Mouse (Mus musculus) C2C12 (cell line): ENCODE data around the gene Tpo. TPM values are rescaled to one million over a fixed set of nuclear protein-coding genes. Genes with fewer than 3 reads are reported as not detected.

Source experiments
- H3K27me3 ChIP-seq: one replicate; pipeline ENCODE4 v1.6.1; 2011; ENCODE audit not compliant: control insufficient read depth, insufficient read depth, insufficient read length
- H3K36me3 ChIP-seq: one replicate; pipeline ENCODE4 v1.6.1; 2011; ENCODE audit not compliant: control insufficient read depth, insufficient read depth
- H3K4me3 ChIP-seq: one replicate; pipeline ENCODE4 v1.5.1; 2011; ENCODE audit warnings: mild to moderate bottlenecking, control low read depth; ENCODE audit not compliant: poor library complexity, insufficient read depth, severe bottlenecking
- H3K79me2 ChIP-seq: one replicate; pipeline ENCODE4 v1.6.1; 2011; ENCODE audit not compliant: control insufficient read depth, insufficient read depth
- H3K79me3 ChIP-seq: one replicate; pipeline ENCODE4 v1.6.1; 2011; ENCODE audit warnings: low read depth, control low read depth
- H3ac ChIP-seq: one replicate; pipeline ENCODE3; 2011; ENCODE audit warnings: low read depth; ENCODE audit not compliant: control insufficient read depth, insufficient read length
- CEBPB ChIP-seq: IDR thresholded peaks from one replicate; pipeline ENCODE4 v1.6.1; 2011; ENCODE audit warnings: low read depth, mild to moderate bottlenecking, control low read depth, moderate library complexity
- CTCF ChIP-seq: IDR thresholded peaks from one replicate; pipeline ENCODE4 v1.5.1; 2011; ENCODE audit not compliant: control insufficient read depth, insufficient read depth, insufficient read length
- FOSL1 ChIP-seq: IDR thresholded peaks from one replicate; pipeline ENCODE4 v1.8.0; 2011; ENCODE audit warnings: mild to moderate bottlenecking, low read length; ENCODE audit not compliant: poor library complexity, insufficient read depth, severe bottlenecking
- MAX ChIP-seq: IDR thresholded peaks from one replicate; pipeline ENCODE4 v1.6.1; 2011; ENCODE audit warnings: mild to moderate bottlenecking, control low read depth
- MYOD1 ChIP-seq: IDR thresholded peaks from one replicate; pipeline ENCODE4 v1.6.1; 2011; ENCODE audit warnings: low read depth; ENCODE audit not compliant: control insufficient read depth, insufficient read length
- MYOG ChIP-seq: IDR thresholded peaks from one replicate; pipeline ENCODE4 v1.6.1; 2011; ENCODE audit not compliant: control insufficient read depth, insufficient read length; ENCODE audit errors: extremely low read depth
- USF1 ChIP-seq: IDR thresholded peaks from one replicate; pipeline ENCODE4 v1.6.1; 2011; ENCODE audit warnings: low read depth, mild to moderate bottlenecking, control low read depth, moderate library complexity
- polyA plus RNA-seq: library from polyadenylated mRNA; unstranded; fragments of >200 nt; fragmentation: generic; extraction: Trizol; gene quantifications from one replicate; pipeline ENCODE4 v1.2.1, GENCODE M21; 2012; ENCODE audit warnings: missing spikeins

Tpo gene
- polyA plus RNA-seq, 1 experiment, result not detected

DNA sequence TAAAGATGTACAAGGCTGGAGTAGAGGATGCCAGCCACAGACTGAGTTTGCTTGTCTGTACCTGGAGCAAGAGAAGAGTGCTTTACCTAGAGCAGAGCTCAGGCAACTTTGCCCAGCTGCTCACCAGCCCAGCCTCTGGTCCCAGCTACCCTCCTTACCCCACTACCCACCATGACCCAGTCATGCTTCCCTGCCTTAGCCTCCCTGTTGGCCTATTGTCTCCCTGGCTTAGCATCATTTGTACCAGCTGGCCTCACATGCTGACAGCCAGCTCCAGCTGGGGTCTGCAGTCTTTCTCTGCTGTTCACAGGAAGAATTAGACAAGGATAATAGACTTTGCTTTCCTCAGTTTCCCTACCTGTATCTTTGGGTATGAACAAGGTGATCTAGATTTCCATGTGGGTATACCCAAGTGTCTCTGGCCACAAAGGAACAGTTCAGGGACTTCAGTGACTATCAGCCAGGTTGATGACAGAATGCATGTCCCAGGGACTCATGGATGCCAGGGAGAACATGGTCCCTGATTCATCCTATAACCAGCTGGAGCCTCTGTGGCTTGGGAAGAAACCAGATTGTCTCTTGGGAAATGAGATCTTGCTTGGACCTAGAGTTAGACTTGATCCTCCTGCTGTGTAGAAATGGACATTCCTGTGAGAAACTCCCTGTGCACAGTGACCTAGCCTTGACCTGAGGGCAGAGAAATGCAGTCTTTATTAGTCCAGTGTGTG is 96.4 kb downstream of the Tpo start:
- H3ac ChIP-seq, result no peak overlapping the region
- no peaks in the 10 kb centered on the region for H3K27me3 ChIP-seq
- no peak overlapping the region for H3K4me3 ChIP-seq
- H3K79me3 ChIP-seq, result no peaks in the 10 kb centered on the region
- no peaks in the 10 kb centered on the region for H3K79me2 ChIP-seq
- H3K36me3 ChIP-seq, result no peaks in the 10 kb centered on the region
- TF ChIP-seq MAX (peak; percentile 18), FOSL1 (no peak), CTCF (no peak), CEBPB (no peak), MYOG (no peak), MYOD1 (no peak), USF1 (no peak)

DNA sequence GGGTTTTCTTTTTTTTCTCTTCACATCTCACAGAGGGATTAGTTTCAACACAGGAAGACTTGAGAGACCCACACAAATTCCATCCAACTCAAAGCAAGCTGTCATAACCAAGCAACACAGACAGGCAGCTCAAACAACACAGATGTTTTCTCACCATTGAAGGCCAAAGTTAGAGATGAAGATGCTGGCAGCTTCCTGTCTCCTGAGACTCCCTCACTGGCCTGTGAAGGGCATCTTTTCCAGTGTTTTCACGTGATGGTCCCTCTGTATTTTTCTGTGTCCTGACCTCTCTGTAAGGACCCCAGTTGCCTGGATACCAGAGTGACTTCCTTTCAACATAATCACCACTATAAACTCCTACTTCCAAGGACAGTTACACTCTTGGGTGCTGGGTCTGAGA is 97.0 kb downstream of the Tpo start:
- Histone ChIP-seq H3K36me3 (no peaks in the 10 kb centered on the region), H3K79me3 (no peaks in the 10 kb centered on the region), H3K4me3 (no peak overlapping the region), H3K79me2 (no peaks in the 10 kb centered on the region), H3K27me3 (no peaks in the 10 kb centered on the region), H3ac (no peak overlapping the region)
- TF ChIP-seq MYOD1 (no peak), CEBPB (no peak), MAX (no peak), CTCF (no peak), USF1 (no peak), FOSL1 (no peak), MYOG (no peak)

DNA sequence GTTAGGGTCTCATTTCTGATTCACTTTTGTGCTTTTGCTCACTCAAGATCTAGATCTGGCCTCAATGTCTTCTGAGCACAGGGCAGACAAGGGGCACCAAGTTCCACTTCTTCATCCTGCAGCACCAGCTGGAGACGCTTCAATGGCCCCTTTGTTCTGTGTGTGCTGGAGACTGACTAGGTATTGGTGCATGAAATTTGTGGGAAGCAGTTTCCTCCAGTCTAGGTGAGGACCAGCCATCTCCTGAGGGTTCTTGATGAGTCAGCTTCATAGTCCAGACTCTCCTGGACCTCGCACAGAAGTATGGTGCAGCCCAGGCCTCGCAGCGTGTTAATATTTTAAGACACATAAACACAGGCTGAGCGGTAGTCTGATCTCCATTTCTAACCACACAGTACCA is 97.7 kb downstream of the Tpo start:
- no peak overlapping the region for H3ac ChIP-seq
- no peaks in the 10 kb centered on the region for H3K36me3 ChIP-seq
- no peaks in the 10 kb centered on the region for H3K79me3 ChIP-seq
- H3K27me3 ChIP-seq, result no peaks in the 10 kb centered on the region
- TF ChIP-seq MYOD1, result no peak
- TF ChIP-seq MYOG, result no peak
- no peak for TF ChIP-seq CEBPB
- no peak for TF ChIP-seq MAX
- TF ChIP-seq USF1, result no peak
- no peak for TF ChIP-seq CTCF
- no peak for TF ChIP-seq FOSL1
- no peaks in the 10 kb centered on the region for H3K79me2 ChIP-seq
- no peak overlapping the region for H3K4me3 ChIP-seq

DNA sequence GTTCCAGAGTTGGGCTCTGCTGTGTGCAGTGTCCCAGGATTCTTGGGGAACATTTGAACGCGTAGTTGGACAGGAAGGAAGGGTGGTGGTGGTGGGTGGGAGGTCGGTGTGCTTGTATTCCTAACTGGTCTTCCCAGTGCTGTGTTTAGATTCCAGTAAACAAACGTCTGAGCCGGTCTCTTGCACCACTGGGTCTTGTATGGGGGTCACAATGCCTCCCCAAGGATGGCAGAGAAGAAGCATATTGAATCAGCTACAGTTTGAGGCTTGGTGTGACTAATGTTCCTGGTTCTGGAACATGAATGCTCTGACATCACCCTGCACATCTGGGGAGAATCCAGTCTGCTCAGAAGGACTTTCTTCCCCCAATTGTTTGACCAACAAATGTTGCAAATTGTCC is 101.9 kb downstream of the Tpo start:
- no peaks in the 10 kb centered on the region for H3K27me3 ChIP-seq
- H3K4me3 ChIP-seq, result no peak overlapping the region
- no peaks in the 10 kb centered on the region for H3K79me2 ChIP-seq
- no peak overlapping the region for H3ac ChIP-seq
- no peaks in the 10 kb centered on the region for H3K79me3 ChIP-seq
- no peaks in the 10 kb centered on the region for H3K36me3 ChIP-seq
- TF ChIP-seq MYOD1 (no peak), CEBPB (no peak), CTCF (no peak), MAX (no peak), USF1 (no peak), FOSL1 (no peak), MYOG (no peak)

DNA sequence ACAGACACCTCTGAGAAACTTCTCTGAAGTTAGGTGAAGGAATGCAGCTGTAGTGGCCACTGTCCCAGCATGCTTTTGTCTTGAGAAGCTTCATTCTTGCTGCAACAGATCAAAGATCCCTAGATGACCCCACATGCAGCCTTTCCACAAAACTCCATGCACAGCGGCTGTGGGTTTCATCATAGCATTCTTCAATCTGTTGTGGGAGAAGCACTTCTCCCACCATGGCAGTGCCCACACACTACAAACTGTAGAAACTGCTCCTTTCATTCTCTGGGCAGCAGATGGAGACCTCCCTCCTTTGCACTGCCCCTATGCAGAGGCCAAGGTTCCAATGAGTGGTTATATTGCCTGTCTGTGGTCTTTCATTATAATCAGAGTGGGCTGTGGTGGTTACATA is 103.3 kb downstream of the Tpo start:
- Histone ChIP-seq H3K4me3 (no peak overlapping the region), H3K27me3 (no peaks in the 10 kb centered on the region), H3ac (no peak overlapping the region), H3K79me3 (no peaks in the 10 kb centered on the region), H3K79me2 (no peaks in the 10 kb centered on the region), H3K36me3 (no peaks in the 10 kb centered on the region)
- no peak for TF ChIP-seq MYOG

DNA sequence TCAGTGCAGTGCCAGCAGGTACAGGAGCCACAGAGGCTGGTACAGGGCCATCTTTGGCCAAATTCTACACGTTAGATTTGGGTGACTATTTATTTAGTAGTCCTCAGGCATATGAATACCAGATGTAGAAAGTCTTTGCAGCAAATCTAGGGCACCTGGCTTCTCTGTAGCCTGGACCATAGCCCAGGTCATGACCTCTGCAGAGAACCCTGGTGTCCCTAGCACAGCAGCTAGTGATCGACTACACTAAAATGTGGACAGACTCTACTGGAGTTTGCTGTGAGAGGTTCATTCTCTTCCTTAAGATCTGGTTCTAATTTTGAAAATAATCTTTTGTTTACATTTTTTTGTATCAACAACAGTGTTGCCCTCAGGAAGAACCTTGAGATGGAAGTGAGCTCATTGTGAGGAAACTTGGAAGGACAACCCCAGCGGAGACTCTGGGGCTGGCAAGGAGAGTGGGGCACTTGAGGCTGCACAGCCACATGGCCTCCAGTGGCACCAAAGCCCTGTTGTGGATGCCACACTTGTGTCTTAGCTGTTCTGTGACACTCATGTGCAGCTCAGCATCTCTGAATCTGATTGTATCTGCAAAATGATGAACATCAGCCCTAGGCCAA is 104.6 kb downstream of the Tpo start:
- no peak overlapping the region for H3K4me3 ChIP-seq
- no peaks in the 10 kb centered on the region for H3K36me3 ChIP-seq
- no peaks in the 10 kb centered on the region for H3K79me3 ChIP-seq
- H3ac ChIP-seq, result no peak overlapping the region
- no peak for TF ChIP-seq FOSL1
- no peak for TF ChIP-seq MYOD1
- no peak for TF ChIP-seq MAX
- no peak for TF ChIP-seq CTCF
- TF ChIP-seq MYOG, result no peak
- TF ChIP-seq USF1, result no peak
- TF ChIP-seq CEBPB, result no peak
- H3K79me2 ChIP-seq, result no peaks in the 10 kb centered on the region
- no peaks in the 10 kb centered on the region for H3K27me3 ChIP-seq
